Mouse (Mus musculus) heart, adult 2 months (tissue): ENCODE measurements around the gene Mapk12. TPM values are rescaled to one million over a fixed set of nuclear protein-coding genes. Genes with fewer than 3 reads are reported as not detected.

Experiments used
- DNase-seq, 2 experiments: peaks; one replicate each; pipeline ENCODE4 v3.0.0; 2021
- H3K27ac ChIP-seq: fragments of 200-600 bp; 2 replicates; pipeline ENCODE4 v1.8.1; 2022
- H3K27me3 ChIP-seq: fragments of 200-500 bp; 2 replicates; pipeline ENCODE4 v1.6.1; 2012; ENCODE audit warnings: mild to moderate bottlenecking, low read length, inconsistent platforms, mixed read lengths; ENCODE audit not compliant: control insufficient read depth, insufficient read depth
- H3K36me3 ChIP-seq: fragments of 200-500 bp; 2 replicates; pipeline ENCODE4 v1.6.1; 2012; ENCODE audit warnings: low read length, inconsistent platforms; ENCODE audit not compliant: control insufficient read depth, insufficient read depth
- H3K4me1 ChIP-seq: fragments of 200-500 bp; 2 replicates; pipeline ENCODE4 v1.6.1; 2011; ENCODE audit warnings: low read length; ENCODE audit not compliant: control insufficient read depth, insufficient read depth
- H3K4me3 ChIP-seq: fragments of 200-600 bp; 2 replicates; pipeline ENCODE4 v1.8.1; 2022
- H3K79me2 ChIP-seq: fragments of 200-500 bp; replicated peaks from 2 replicates; pipeline ENCODE4 v1.6.1; 2012; ENCODE audit warnings: mild to moderate bottlenecking, inconsistent platforms, low read length, moderate library complexity, mixed read lengths; ENCODE audit not compliant: control insufficient read depth, insufficient read depth
- H3K9ac ChIP-seq: fragments of 200-500 bp; 2 replicates; pipeline ENCODE4 v1.6.1; 2012; ENCODE audit warnings: low read depth, mild to moderate bottlenecking, control low read depth, inconsistent platforms, low read length, mixed read lengths
- CTCF ChIP-seq: fragments of 200-600 bp; IDR thresholded peaks from 2 replicates; pipeline ENCODE4 v1.8.1; 2022; ENCODE audit warnings: antibody characterized with exemption, mild to moderate bottlenecking, moderate library complexity
- EP300 ChIP-seq: fragments of 200-500 bp; IDR thresholded peaks from 2 replicates; pipeline ENCODE4 v1.6.1; 2011; ENCODE audit warnings: low read depth, low read length, control low read depth; ENCODE audit not compliant: insufficient read depth
- POLR2A ChIP-seq: fragments of 200-500 bp; IDR thresholded peaks from 2 replicates; pipeline ENCODE4 v1.6.1; 2011; ENCODE audit warnings: mild to moderate bottlenecking, low read depth, low read length, control low read depth; ENCODE audit not compliant: insufficient read depth
- WGBS: fragments of 180-500 bp; shearing (Covaris S2); methylation state at CpG from one replicate; pipeline ENCODE4 v1.1.7; 2018; 5-methylcytosine and 5-hydroxymethylcytosine counted together
- intact Hi-C: fragments of 180-260 bp; cut with DNase I; formaldehyde crosslinking; loops from one replicate; pipeline ENCODE4 v1.15.1; 2025
- polyA plus RNA-seq: library from polyadenylated mRNA; depleted of rRNA; stranded (reverse); fragments of >200 nt; gene quantifications from 2 replicates; pipeline ENCODE4 v1.2.3, GENCODE M21; 2012
- total RNA-seq, 2 experiments: library from RNA; stranded (reverse); gene quantifications; 2 replicates each; pipeline ENCODE4 v1.2.3; 2021

Gene Mapk12
- total and polyA plus RNA-seq, 3 experiments: 20.7 to 30.5 (median 21.1) TPM

DNA sequence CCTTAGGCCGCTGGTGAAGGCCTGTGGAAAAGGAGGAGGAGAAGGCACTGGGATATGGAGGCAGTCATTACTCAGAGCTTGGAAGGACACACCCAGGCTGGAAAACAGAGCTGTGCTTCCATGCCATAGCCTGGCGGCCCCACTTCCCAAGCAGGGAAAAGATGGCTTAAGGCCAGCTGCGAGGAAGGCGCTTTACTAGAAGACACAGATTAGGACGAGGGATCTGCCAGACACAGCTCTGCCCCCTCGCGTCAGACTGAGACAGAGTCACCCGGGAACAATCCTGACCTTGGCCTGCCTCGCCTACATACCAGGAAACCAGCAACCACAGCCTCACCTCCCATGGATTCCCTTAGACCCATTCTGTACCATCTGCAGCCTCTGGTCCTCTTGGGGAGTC lies 30.4 kb downstream of the Mapk12 start:
- Histone ChIP-seq H3K9ac (no peak overlapping the region), H3K4me3 (no peak overlapping the region), H3K27ac (no peak overlapping the region), H3K36me3 (no peaks in the 10 kb centered on the region), H3K79me2 (no peaks in the 10 kb centered on the region), H3K4me1 (no peaks in the 10 kb centered on the region), H3K27me3 (no peaks in the 10 kb centered on the region)
- peak in 1 of 2 experiments; percentile 27 for DNase-seq
- no peak for TF ChIP-seq POLR2A
- peak; percentile 63 for TF ChIP-seq CTCF
- WGBS: 34% methylated on average over 9 of the region's 9 CpGs
- intact Hi-C loops: loop anchor here (10.0 kb wide), 1 partner anchor 175 kb away; no protein-coding TSS in a partner anchor

- Histone ChIP-seq H3K4me1 (no peaks in the 10 kb centered on the region), H3K27me3 (no peaks in the 10 kb centered on the region), H3K9ac (no peak overlapping the region), H3K4me3 (no peak overlapping the region), H3K36me3 (no peaks in the 10 kb centered on the region), H3K79me2 (no peaks in the 10 kb centered on the region), H3K27ac (no peak overlapping the region)
- WGBS: 76% methylated on average over 1 of the region's 1 CpGs
- intact Hi-C loops: no loop called here
- DNase-seq: no peak
- TF ChIP-seq EP300 (no peak), CTCF (no peak), POLR2A (no peak)
Observed at GRCm38 (mm10) chr15:89106976-89107375, 33.5 kb downstream of the Mapk12 start.

- no peaks in the 10 kb centered on the region for H3K79me2 ChIP-seq
- 88% methylated on average over 13 of the region's 13 CpGs for WGBS
- no peak overlapping the region for H3K4me3 ChIP-seq
- H3K36me3 ChIP-seq: no peaks in the 10 kb centered on the region
- no peak overlapping the region for H3K9ac ChIP-seq
- H3K27me3 ChIP-seq: no peaks in the 10 kb centered on the region
- no peaks in the 10 kb centered on the region for H3K4me1 ChIP-seq
- H3K27ac ChIP-seq: no peak overlapping the region
- TF ChIP-seq EP300 (no peak), CTCF (no peak), POLR2A (no peak)
- intact Hi-C loops: no loop called here
- DNase-seq: no peak
Observed at GRCm38 (mm10) chr15:89106073-89106472, 34.4 kb downstream of the Mapk12 start.

DNA sequence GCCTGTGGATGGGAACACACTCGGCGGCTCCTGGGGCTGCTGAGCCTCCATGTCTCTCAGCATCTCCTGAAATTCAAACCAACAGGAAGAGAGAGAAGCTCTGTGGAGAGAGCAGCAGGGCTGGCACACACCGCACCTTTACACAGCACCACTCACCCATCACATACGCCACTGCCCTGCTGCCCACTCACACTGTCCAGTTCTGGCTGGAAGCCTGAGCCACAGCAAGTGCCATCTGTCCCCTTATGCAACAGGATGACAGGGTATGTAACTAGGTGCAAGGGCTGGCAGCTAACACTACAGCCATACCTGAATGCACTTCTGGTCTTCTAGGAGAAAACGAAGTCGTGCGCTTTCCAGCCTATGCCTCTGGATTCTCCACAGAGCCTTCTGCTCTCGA lies 36.1 kb downstream of the Mapk12 start:
- intact Hi-C loops: no loop called here
- H3K4me1 ChIP-seq: no peaks in the 10 kb centered on the region
- TF ChIP-seq CTCF (no peak), EP300 (no peak), POLR2A (no peak)
- no peak overlapping the region for H3K27ac ChIP-seq
- no peak for DNase-seq
- H3K27me3 ChIP-seq: no peaks in the 10 kb centered on the region
- no peaks in the 10 kb centered on the region for H3K79me2 ChIP-seq
- no peak overlapping the region for H3K9ac ChIP-seq
- 94% methylated on average over 8 of the region's 8 CpGs for WGBS
- no peaks in the 10 kb centered on the region for H3K36me3 ChIP-seq
- H3K4me3 ChIP-seq: no peak overlapping the region

DNA sequence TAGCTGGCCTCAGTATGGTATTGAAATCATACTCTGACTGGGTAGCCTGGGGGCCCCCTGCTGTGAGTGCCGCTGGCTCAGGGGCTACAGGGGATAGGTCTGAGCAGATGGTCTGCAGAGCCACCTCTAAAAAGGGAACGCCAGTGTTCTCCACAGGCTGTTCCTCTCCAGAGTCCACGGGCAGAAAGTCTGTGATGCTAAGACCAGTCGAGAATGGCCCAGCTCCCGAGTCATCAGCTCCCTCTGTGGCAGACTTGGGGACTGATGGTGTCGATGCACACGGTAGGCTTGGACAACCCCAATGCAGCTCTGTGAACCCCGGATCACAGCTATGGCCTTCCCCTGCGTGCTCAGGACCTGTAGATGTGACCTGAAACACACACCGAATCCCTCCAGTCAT lies 36.6 kb downstream of the Mapk12 start:
- no peaks in the 10 kb centered on the region for H3K4me1 ChIP-seq
- no peak overlapping the region for H3K9ac ChIP-seq
- no peak for DNase-seq
- no peaks in the 10 kb centered on the region for H3K79me2 ChIP-seq
- H3K27ac ChIP-seq: no peak overlapping the region
- TF ChIP-seq EP300: no peak
- TF ChIP-seq POLR2A: no peak
- no peak for TF ChIP-seq CTCF
- 84% methylated on average over 10 of the region's 10 CpGs for WGBS
- H3K36me3 ChIP-seq: no peaks in the 10 kb centered on the region
- intact Hi-C loops: no loop called here
- H3K4me3 ChIP-seq: no peak overlapping the region
- no peaks in the 10 kb centered on the region for H3K27me3 ChIP-seq

DNA sequence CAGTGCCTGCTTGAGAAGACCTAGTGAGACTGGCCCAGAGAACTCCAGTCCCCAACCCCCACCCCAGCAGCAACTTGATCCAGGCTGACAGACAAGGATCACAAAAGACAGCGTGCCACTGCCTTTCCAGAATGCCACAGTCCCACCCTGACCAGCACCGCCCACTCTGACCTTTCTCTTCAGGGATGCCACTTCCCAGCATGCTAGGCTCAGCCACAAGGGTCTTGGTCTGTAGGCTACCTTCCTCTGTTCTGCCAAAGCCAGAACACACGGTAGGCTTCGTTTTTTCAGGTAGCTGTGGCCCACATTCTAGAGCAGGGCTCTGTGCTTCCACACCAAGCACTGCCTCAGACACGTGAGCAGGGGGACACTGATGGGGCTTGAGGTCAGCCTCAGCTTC lies 37.9 kb downstream of the Mapk12 start:
- DNase-seq: no peak
- TF ChIP-seq CTCF (no peak), POLR2A (no peak), EP300 (no peak)
- Histone ChIP-seq H3K36me3 (no peaks in the 10 kb centered on the region), H3K4me1 (no peaks in the 10 kb centered on the region), H3K9ac (no peak overlapping the region), H3K27ac (no peak overlapping the region), H3K79me2 (no peaks in the 10 kb centered on the region), H3K27me3 (no peaks in the 10 kb centered on the region), H3K4me3 (no peak overlapping the region)
- 78% methylated on average over 5 of the region's 5 CpGs for WGBS
- intact Hi-C loops: no loop called here
